Mouse (Mus musculus) liver, postnatal 0 days (tissue): ENCODE measurements around the gene Gja10. TPM values are rescaled to one million over a fixed set of nuclear protein-coding genes. Genes with fewer than 3 reads are reported as not detected.

Experiments used
- ATAC-seq: fragments of 200-750 bp; cut with Nextera tagmentation; 2 replicates; pipeline ENCODE4 v1.8.0; 2017; ENCODE audit warnings: mild to moderate bottlenecking, moderate library complexity
- DNase-seq: peaks from one replicate; pipeline ENCODE4 v3.0.0-alpha.2; 2016
- H3K27ac ChIP-seq: fragments of 300-500 bp; sonication (generic); 2 replicates; pipeline ENCODE4 v1.5.1; 2014; ENCODE audit warnings: antibody characterized with exemption, moderate library complexity, mild to moderate bottlenecking, low read depth
- H3K27me3 ChIP-seq: fragments of 300-500 bp; sonication (generic); 2 replicates; pipeline ENCODE4 v1.6.1; 2014; ENCODE audit warnings: low read length, control low read depth, mixed read lengths; ENCODE audit not compliant: insufficient read depth
- H3K36me3 ChIP-seq: fragments of 300-500 bp; sonication (generic); replicated peaks from 2 replicates; pipeline ENCODE4 v1.6.1; 2014; ENCODE audit warnings: mild to moderate bottlenecking, control low read depth, low read length, moderate library complexity, mixed read lengths; ENCODE audit not compliant: insufficient read depth
- H3K4me1 ChIP-seq: fragments of 300-500 bp; sonication (generic); 2 replicates; pipeline ENCODE4 v1.6.1; 2014; ENCODE audit warnings: antibody characterized with exemption, mild to moderate bottlenecking, control low read depth; ENCODE audit not compliant: insufficient read depth
- H3K4me2 ChIP-seq: fragments of 300-500 bp; sonication (generic); 2 replicates; pipeline ENCODE4 v1.6.1; 2014; ENCODE audit warnings: low read depth, mild to moderate bottlenecking, low read length, moderate library complexity, mixed read lengths
- H3K4me3 ChIP-seq: fragments of 300-500 bp; sonication (generic); 2 replicates; pipeline ENCODE4 v1.5.1; 2014; ENCODE audit warnings: low read depth, low read length
- H3K9ac ChIP-seq: fragments of 300-500 bp; sonication (generic); replicated peaks from 2 replicates; pipeline ENCODE4 v1.6.1; 2014; ENCODE audit warnings: mild to moderate bottlenecking, moderate library complexity
- H3K9me3 ChIP-seq: fragments of 300-500 bp; sonication (generic); 2 replicates; pipeline ENCODE4 v1.6.1; 2016; ENCODE audit warnings: mild to moderate bottlenecking, control low read depth, low read length, mixed read lengths
- CTCF ChIP-seq: sonication (generic); IDR thresholded peaks from 2 replicates; pipeline ENCODE4 v1.5.1; 2016; ENCODE audit warnings: antibody characterized with exemption, low read depth
- EP300 ChIP-seq: IDR thresholded peaks from 2 replicates; pipeline ENCODE4 v1.6.1; 2016; ENCODE audit warnings: antibody characterized with exemption, low read depth, mild to moderate bottlenecking
- WGBS: fragments of 180-500 bp; shearing (Covaris S2); extraction: QIAGEN DNeasy Blood & Tissue Kit; methylation state at CpG from one replicate; pipeline ENCODE4 v1.1.7; 2014; ENCODE audit not compliant: insufficient replicate concordance; 5-methylcytosine and 5-hydroxymethylcytosine counted together
- polyA plus RNA-seq: library from polyadenylated mRNA; unstranded; fragments of >200 nt; fragmentation: Nextera tagmentation; extraction: Ambion mirVana; gene quantifications from 2 replicates; pipeline ENCODE4 v1.2.1, GENCODE M21; 2015

Gene Gja10
- polyA plus RNA-seq, 1 experiment from 2014 or later = 0.21 TPM

DNA sequence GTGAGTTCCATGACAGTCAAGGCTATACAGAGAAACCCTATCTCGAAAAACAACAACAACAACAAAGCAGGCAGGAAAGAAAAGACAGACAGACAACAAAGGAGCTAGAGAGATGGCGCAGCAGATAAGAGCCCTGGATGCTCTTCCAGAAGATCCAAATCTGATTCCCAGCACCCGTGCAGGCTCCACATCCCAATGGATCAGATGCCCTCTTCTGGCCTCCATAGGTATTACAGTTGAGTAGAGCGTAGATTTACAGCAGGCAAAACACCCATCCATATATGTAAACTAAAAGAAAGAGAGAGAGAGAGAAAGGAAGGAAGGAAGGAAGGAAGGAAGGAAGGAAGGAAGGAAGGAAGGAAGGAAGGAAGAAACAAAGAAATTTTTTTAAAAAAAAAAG, 51.2 kb downstream of the Gja10 start:
- Histone ChIP-seq H3K4me2 (no peak overlapping the region), H3K9ac (no peak overlapping the region), H3K4me3 (no peak overlapping the region), H3K27me3 (no peaks in the 10 kb centered on the region), H3K36me3 (no peaks in the 10 kb centered on the region), H3K27ac (no peak overlapping the region), H3K9me3 (no peaks in the 10 kb centered on the region), H3K4me1 (no peaks in the 10 kb centered on the region)
- 53% methylated on average over 4 of the region's 4 CpGs for WGBS
- DNase-seq = no peak
- TF ChIP-seq CTCF (peak; percentile 60), EP300 (no peak)
- ATAC-seq = no peak

GRCm38 (mm10) chr4:32549150-32549549, 53.4 kb downstream of the Gja10 start:
- H3K9me3 ChIP-seq = no peaks in the 10 kb centered on the region
- no peak for DNase-seq
- H3K4me3 ChIP-seq = no peak overlapping the region
- TF ChIP-seq EP300 (no peak), CTCF (no peak)
- H3K27ac ChIP-seq = no peak overlapping the region
- H3K9ac ChIP-seq = no peak overlapping the region
- no peaks in the 10 kb centered on the region for H3K4me1 ChIP-seq
- ATAC-seq = no peak
- 57% methylated on average over 1 of the region's 1 CpGs for WGBS
- no peaks in the 10 kb centered on the region for H3K27me3 ChIP-seq
- no peak overlapping the region for H3K4me2 ChIP-seq
- no peaks in the 10 kb centered on the region for H3K36me3 ChIP-seq

Other genes with a start within 250 kb of the Gja10 start
- gene Casp8ap2, start 12.7 kb upstream of the Gja10 start, polyA plus RNA-seq = 16.2 and 17.8 TPM in 2 replicates
- gene Mdn1, start 54.4 kb upstream of the Gja10 start, polyA plus RNA-seq = 3.2 and 3.8 TPM in 2 replicates
- gene Lyrm2, start 197.5 kb upstream of the Gja10 start, polyA plus RNA-seq = 46.3 and 48.6 TPM in 2 replicates